Mouse (Mus musculus) heart, postnatal 0 days (tissue): Measurements from ENCODE around the gene Morc2b. TPM values are rescaled to one million over a fixed set of nuclear protein-coding genes. Genes with fewer than 3 reads are reported as not detected.

ENCODE experiments used
- ATAC-seq: fragments of 200-750 bp; cut with Nextera tagmentation; 2 replicates; pipeline ENCODE4 v1.8.0; 2017; ENCODE audit warnings: low read depth, moderate number of reproducible peaks, moderate library complexity; ENCODE audit not compliant: insufficient read depth
- DNase-seq: peaks from one replicate; pipeline ENCODE4 v3.0.0-alpha.2; 2016; ENCODE audit warnings: low spot score
- H3K27ac ChIP-seq: fragments of 300-500 bp; sonication (generic); 2 replicates; pipeline ENCODE4 v1.5.1; 2014; ENCODE audit warnings: low read depth, mild to moderate bottlenecking
- H3K27me3 ChIP-seq: fragments of 300-500 bp; sonication (generic); 2 replicates; pipeline ENCODE4 v1.6.1; 2014; ENCODE audit warnings: low read length, mixed read lengths; ENCODE audit not compliant: control insufficient read depth, insufficient read depth
- H3K36me3 ChIP-seq: fragments of 300-500 bp; sonication (generic); replicated peaks from 2 replicates; pipeline ENCODE4 v1.6.1; 2014; ENCODE audit warnings: low read length, mixed read lengths; ENCODE audit not compliant: control insufficient read depth, insufficient read depth
- H3K4me1 ChIP-seq: fragments of 300-500 bp; sonication (generic); 2 replicates; pipeline ENCODE4 v1.6.1; 2014; ENCODE audit warnings: antibody characterized with exemption; ENCODE audit not compliant: control insufficient read depth, insufficient read depth
- H3K4me2 ChIP-seq: fragments of 300-500 bp; sonication (generic); 2 replicates; pipeline ENCODE4 v1.6.1; 2014; ENCODE audit warnings: low read depth, mild to moderate bottlenecking, low read length, moderate library complexity
- H3K4me3 ChIP-seq: fragments of 300-500 bp; sonication (generic); 2 replicates; pipeline ENCODE4 v1.5.1; 2014; ENCODE audit warnings: low read depth, low read length
- H3K9ac ChIP-seq: fragments of 300-500 bp; sonication (generic); replicated peaks from 2 replicates; pipeline ENCODE4 v1.6.1; 2014; ENCODE audit warnings: low read depth, low read length, mixed read lengths
- H3K9me3 ChIP-seq: fragments of 300-500 bp; sonication (generic); replicated peaks from 2 replicates; pipeline ENCODE4 v1.6.1; 2016; ENCODE audit warnings: low read length; ENCODE audit not compliant: control insufficient read depth
- CTCF ChIP-seq: IDR thresholded peaks from 2 replicates; pipeline ENCODE4 v1.5.1; 2016; ENCODE audit warnings: antibody characterized with exemption, control low read depth, low read depth
- EP300 ChIP-seq: IDR thresholded peaks from 2 replicates; pipeline ENCODE4 v1.6.1; 2016; ENCODE audit warnings: antibody characterized with exemption, low read depth
- WGBS: fragments of 180-500 bp; shearing (Covaris S2); extraction: QIAGEN DNeasy Blood & Tissue Kit; methylation state at CpG from one replicate; pipeline ENCODE4 v1.1.7; 2014; 5-methylcytosine and 5-hydroxymethylcytosine counted together
- polyA plus RNA-seq: library from polyadenylated mRNA; unstranded; fragments of >200 nt; fragmentation: Nextera tagmentation; extraction: Ambion mirVana; gene quantifications from 2 replicates; pipeline ENCODE4 v1.2.1, GENCODE M21; 2015
- total RNA-seq: library from RNA; depleted of rRNA; stranded (reverse); fragments of >200 nt; gene quantifications from 2 replicates; pipeline ENCODE4 v1.2.3, GENCODE M21; 2014; ENCODE audit warnings: low replicate concordance; rRNA removed

The Morc2b gene
- total and polyA plus RNA-seq, 2 experiments from 2014 or later = 0.18 TPM; not detected in 1

DNA sequence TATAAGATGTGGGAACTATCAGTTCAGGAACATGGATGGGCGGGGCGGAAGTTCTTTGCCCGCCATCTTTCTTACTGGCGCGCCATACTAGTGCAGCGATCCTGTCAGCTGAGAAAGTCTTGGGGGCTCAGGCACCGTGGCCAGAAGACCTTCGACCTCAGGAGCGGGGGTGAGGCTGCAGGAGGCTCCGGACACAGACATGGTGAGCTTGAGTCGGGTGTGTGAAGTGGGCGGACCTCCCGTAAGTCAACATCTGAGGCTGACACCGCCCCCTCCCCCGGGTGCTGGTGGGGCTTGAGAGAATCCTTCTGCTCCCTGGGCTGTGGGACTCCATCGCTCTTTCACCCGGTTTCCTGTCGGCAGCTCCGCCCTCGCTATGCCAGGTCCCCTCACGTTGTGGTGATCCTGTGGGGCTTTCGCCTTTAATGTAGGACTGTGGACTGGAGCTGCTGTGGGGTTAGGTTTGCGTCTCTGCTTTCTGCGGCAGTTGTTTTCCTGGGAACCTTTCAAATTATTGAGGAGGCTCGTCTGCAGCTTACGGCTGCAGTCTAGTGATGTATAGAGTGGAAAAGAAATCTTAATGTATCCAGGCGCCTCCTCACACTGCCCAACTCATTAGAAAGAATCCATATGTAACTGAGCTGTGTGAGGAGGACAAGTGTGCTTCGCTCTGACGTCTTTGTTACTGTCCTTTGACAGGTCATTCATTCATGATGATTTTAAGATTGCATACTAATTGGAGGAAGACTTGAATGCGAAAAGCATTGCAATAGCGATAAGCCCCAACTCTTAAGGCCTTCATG is 46.9 kb downstream of the Morc2b start:
- Histone ChIP-seq H3K4me2 (peak overlapping the region; percentile 86), H3K27me3 (no peaks in the 10 kb centered on the region), H3K9me3 (no peaks in the 10 kb centered on the region), H3K36me3 (no peaks in the 10 kb centered on the region), H3K9ac (peak overlapping the region; percentile 70), H3K4me1 (peaks cover 15% of the 10 kb centered on the region), H3K4me3 (peak overlapping the region; percentile 75), H3K27ac (peak overlapping the region; percentile 89)
- DNase-seq = peak; percentile 70
- 2% methylated on average over 31 of the region's 31 CpGs for WGBS
- TF ChIP-seq EP300 (no peak), CTCF (no peak)
- ATAC-seq = peak; percentile 68

DNA sequence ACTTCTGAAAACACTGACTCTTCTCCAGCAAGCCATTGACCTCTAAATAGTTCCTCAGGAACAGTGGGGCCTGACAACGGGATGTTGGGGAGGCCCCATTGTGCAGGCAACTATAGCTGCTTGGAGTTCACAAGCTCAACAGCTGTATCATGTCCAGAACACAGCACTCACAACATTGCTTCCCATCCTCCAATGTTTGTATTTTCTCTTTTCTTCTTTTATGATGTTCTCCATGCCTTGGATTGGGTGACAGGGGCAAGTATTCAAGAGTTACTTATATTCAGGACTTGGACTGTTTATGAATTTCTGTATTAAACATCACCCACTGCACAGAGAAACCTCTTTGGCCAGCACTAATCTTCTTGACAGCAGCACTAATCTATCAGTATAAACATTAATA is 47.9 kb downstream of the Morc2b start:
- Histone ChIP-seq H3K27me3 (no peaks in the 10 kb centered on the region), H3K9me3 (no peaks in the 10 kb centered on the region), H3K9ac (no peak overlapping the region), H3K4me1 (peaks cover 15% of the 10 kb centered on the region), H3K4me2 (no peak overlapping the region), H3K27ac (no peak overlapping the region), H3K36me3 (no peaks in the 10 kb centered on the region), H3K4me3 (no peak overlapping the region)
- no peak for DNase-seq
- 90% methylated on average over 1 of the region's 1 CpGs for WGBS
- no peak for ATAC-seq
- TF ChIP-seq CTCF (no peak), EP300 (no peak)

DNA sequence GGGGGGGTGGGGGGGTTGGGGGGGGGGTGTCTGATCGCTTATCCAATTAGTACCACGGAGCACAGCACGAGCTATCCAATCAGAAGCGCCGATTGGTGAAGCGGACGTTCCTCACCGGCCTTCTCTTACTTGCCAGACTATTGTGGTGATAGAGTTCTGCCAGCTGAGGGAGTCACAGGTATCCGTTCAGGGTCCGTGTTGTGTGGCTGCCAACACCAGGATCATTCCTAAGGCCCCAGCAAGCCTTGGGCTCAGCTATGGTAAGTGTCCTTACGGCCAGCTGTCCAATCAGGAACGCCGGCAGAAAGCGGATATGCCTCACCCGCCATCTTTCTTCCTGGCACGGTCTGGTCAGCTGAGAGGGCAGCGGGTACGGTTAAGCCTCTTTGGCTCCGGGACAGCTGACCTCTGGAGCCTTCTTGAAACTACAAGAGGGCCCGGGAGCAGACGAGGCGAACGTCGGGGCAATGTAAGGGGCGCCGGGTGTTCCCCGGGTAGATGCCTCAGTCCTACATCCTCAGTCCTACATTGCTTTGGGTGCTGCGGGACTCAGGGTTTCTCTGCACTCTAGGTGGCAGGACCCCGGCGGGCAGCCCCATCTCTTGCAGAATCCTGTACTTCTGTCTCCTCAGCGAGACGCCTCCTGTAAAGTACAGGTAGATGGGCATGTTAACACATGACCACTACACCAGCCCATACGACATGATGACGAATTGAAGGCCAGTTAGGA is 50.1 kb downstream of the Morc2b start, which contains the start of gene Zfp563:
Gene Zfp563 (plus strand): TSS at position 91 of the 730 bp plus-strand sequence.
- Histone ChIP-seq H3K27ac (peak within 1 kb of the TSS; percentile 78), H3K27me3 (no peaks in the 10 kb centered on the region), H3K36me3 (no peaks in the 10 kb centered on the region), H3K9ac (peak within 1 kb of the TSS; percentile 55), H3K4me2 (peak within 1 kb of the TSS; percentile 71), H3K4me1 (peaks cover 15% of the 10 kb centered on the region), H3K4me3 (peak within 1 kb of the TSS; percentile 59), H3K9me3 (no peaks in the 10 kb centered on the region)
- DNase-seq = peak; percentile 91
- TF ChIP-seq EP300 (no peak), CTCF (no peak)
- peak; percentile 92 for ATAC-seq
- WGBS = 4% methylated on average over 34 of the region's 34 CpGs

DNA sequence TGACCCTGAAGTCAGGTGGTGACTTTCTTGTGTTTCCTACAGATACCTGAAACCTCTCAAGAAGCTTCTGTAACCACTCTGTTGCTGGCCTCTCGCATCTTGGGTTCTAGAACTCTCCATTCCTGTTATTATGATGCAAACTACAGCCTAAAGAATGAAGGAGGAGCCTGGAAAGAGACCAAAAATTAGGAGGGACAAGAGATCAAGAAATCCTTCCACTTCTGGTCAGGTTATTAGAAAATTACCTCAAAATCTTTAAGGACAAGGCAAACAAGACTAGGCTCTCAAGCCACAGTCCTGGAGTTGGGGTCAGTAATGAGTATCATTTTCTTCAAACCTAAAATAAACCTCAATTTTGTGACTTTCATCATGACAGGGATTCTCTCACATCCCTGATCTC is 71.5 kb downstream of the Morc2b start, which contains the start of gene 4921501E09Rik:
Gene 4921501E09Rik (minus strand): TSS at position 101 of the 400 bp plus-strand sequence.
- H3K9me3 ChIP-seq = no peaks in the 10 kb centered on the region
- no peak within 1 kb of the TSS for H3K4me2 ChIP-seq
- 33% methylated on average over 1 of the region's 1 CpGs for WGBS
- DNase-seq (no peak), ATAC-seq (no peak)
- H3K4me3 ChIP-seq = no peak within 1 kb of the TSS
- no peak within 1 kb of the TSS for H3K9ac ChIP-seq
- H3K36me3 ChIP-seq = no peaks in the 10 kb centered on the region
- H3K27me3 ChIP-seq = no peaks in the 10 kb centered on the region
- H3K4me1 ChIP-seq = no peaks in the 10 kb centered on the region
- no peak for TF ChIP-seq CTCF
- no peak for TF ChIP-seq EP300
- no peak within 1 kb of the TSS for H3K27ac ChIP-seq

Other genes with a start within 250 kb of the Morc2b start
- 2.4 and 5.0 TPM in 2 replicates for gene Zfp870, start 248.0 kb downstream of the Morc2b start, total RNA-seq
- 5.2 and 5.9 TPM in 2 replicates for gene Zfp870, start 248.0 kb downstream of the Morc2b start, polyA plus RNA-seq
- gene Cyp4f14, start 222.3 kb downstream of the Morc2b start, total RNA-seq = not detected in 2 replicates
- not detected in 2 replicates for gene Cyp4f14, start 222.3 kb downstream of the Morc2b start, polyA plus RNA-seq
- 4.8 and 27.1 TPM in 2 replicates for gene Cyp4f13, start 192.3 kb downstream of the Morc2b start, total RNA-seq
- gene Cyp4f13, start 192.3 kb downstream of the Morc2b start, polyA plus RNA-seq = 8.3 and 10.3 TPM in 2 replicates
- 3.5 and 4.9 TPM in 2 replicates for gene Zfp472, start 173.9 kb downstream of the Morc2b start, total RNA-seq
- 3.5 and 3.8 TPM in 2 replicates for gene Zfp472, start 173.9 kb downstream of the Morc2b start, polyA plus RNA-seq
- gene Zfp952, start 146.6 kb downstream of the Morc2b start, total RNA-seq = 1.7 and 2.7 TPM in 2 replicates
- gene Zfp952, start 146.6 kb downstream of the Morc2b start, polyA plus RNA-seq = 5.6 and 7.3 TPM in 2 replicates
- 1.9 and 3.3 TPM in 2 replicates for gene Zfp763, start 106.3 kb downstream of the Morc2b start, total RNA-seq
- gene Zfp763, start 106.3 kb downstream of the Morc2b start, polyA plus RNA-seq = 3.3 and 3.7 TPM in 2 replicates
- not detected in 2 replicates for gene 4921501E09Rik, start 71.6 kb downstream of the Morc2b start, total RNA-seq
- gene 4921501E09Rik, start 71.6 kb downstream of the Morc2b start, polyA plus RNA-seq = not detected in 2 replicates
- 2.3 and 4.0 TPM in 2 replicates for gene Zfp563, start 50.4 kb downstream of the Morc2b start, total RNA-seq
- 4.3 and 4.8 TPM in 2 replicates for gene Zfp563, start 50.4 kb downstream of the Morc2b start, polyA plus RNA-seq
- gene Olfr55, start 28.8 kb upstream of the Morc2b start, total RNA-seq = not detected in 2 replicates
- gene Olfr55, start 28.8 kb upstream of the Morc2b start, polyA plus RNA-seq = not detected in 2 replicates
- gene Olfr239, start 51.6 kb upstream of the Morc2b start, total RNA-seq = not detected in 2 replicates
- not detected in 2 replicates for gene Olfr239, start 51.6 kb upstream of the Morc2b start, polyA plus RNA-seq
- gene Olfr1564, start 82.0 kb upstream of the Morc2b start, total RNA-seq = not detected in 2 replicates
- 0.01 TPM in 1 of 2 replicates, not detected in the other for gene Olfr1564, start 82.0 kb upstream of the Morc2b start, polyA plus RNA-seq
- 6.8 and 9.4 TPM in 2 replicates for gene Zfp955a, start 115.5 kb upstream of the Morc2b start, total RNA-seq
- gene Zfp955a, start 115.5 kb upstream of the Morc2b start, polyA plus RNA-seq = 12.0 and 13.0 TPM in 2 replicates
- gene Olfr63, start 125.0 kb upstream of the Morc2b start, total RNA-seq = not detected in 2 replicates
- gene Olfr63, start 125.0 kb upstream of the Morc2b start, polyA plus RNA-seq = not detected in 2 replicates
- gene Zfp955b, start 149.9 kb upstream of the Morc2b start, total RNA-seq = 3.4 and 6.4 TPM in 2 replicates
- 8.2 and 10.4 TPM in 2 replicates for gene Zfp955b, start 149.9 kb upstream of the Morc2b start, polyA plus RNA-seq
- gene Zfp81, start 219.2 kb upstream of the Morc2b start, total RNA-seq = 2.3 and 5.4 TPM in 2 replicates
- gene Zfp81, start 219.2 kb upstream of the Morc2b start, polyA plus RNA-seq = 3.4 and 3.6 TPM in 2 replicates